Mouse (Mus musculus) thymus, postnatal 4 days (tissue): Measurements from ENCODE around the gene Med21.

Experiments used
- DNase-seq: peaks from one replicate; pipeline ENCODE4 v3.0.0; 2021

Med21 gene

GRCm38 (mm10) chr6:146686463-146687196 lies 44.3 kb downstream of the Med21 start:
- DNase-seq, result no peak

- DNase-seq, result no peak
Measured at GRCm38 (mm10) chr6:146688010-146688409, 45.7 kb downstream of the Med21 start.

GRCm38 (mm10) chr6:146688861-146689260 lies 46.5 kb downstream of the Med21 start:
- no peak for DNase-seq

GRCm38 (mm10) chr6:146697767-146698166 lies 55.4 kb downstream of the Med21 start:
- DNase-seq, result no peak

GRCm38 (mm10) chr6:146698376-146698775 lies 56.0 kb downstream of the Med21 start:
- no peak for DNase-seq
